Mouse (Mus musculus) midbrain, embryonic 11.5 days (tissue): ENCODE measurements around the gene Igfbpl1. TPM values are rescaled to one million over a fixed set of nuclear protein-coding genes. Genes with fewer than 3 reads are reported as not detected.

ENCODE experiments used
- polyA plus RNA-seq: library from polyadenylated mRNA; unstranded; fragments of >200 nt; fragmentation: Nextera tagmentation; extraction: Ambion mirVana; gene quantifications from 2 replicates; pipeline ENCODE4 v1.2.1, GENCODE M21; 2014

Igfbpl1 gene
- polyA plus RNA-seq, 1 experiment from 2014 or later = 57.5 TPM

Other genes starting within 250 kb of the Igfbpl1 start
- gene Aldh1b1, start 27.9 kb downstream of the Igfbpl1 start, polyA plus RNA-seq = 3.1 TPM in 2 replicates
- gene Stra6l, start 21.7 kb upstream of the Igfbpl1 start, polyA plus RNA-seq = 0.11 and 0.59 TPM in 2 replicates
- gene Ccdc180, start 63.4 kb upstream of the Igfbpl1 start, polyA plus RNA-seq = 0.08 TPM in 1 of 2 replicates, not detected in the other
- gene Tdrd7, start 138.4 kb upstream of the Igfbpl1 start, polyA plus RNA-seq = 10.9 and 11.8 TPM in 2 replicates
- 2.7 and 3.4 TPM in 2 replicates for gene Tmod1, start 212.0 kb upstream of the Igfbpl1 start, polyA plus RNA-seq